Mouse (Mus musculus): Measurements from ENCODE around the gene Col27a1.

The Col27a1 gene

DNA sequence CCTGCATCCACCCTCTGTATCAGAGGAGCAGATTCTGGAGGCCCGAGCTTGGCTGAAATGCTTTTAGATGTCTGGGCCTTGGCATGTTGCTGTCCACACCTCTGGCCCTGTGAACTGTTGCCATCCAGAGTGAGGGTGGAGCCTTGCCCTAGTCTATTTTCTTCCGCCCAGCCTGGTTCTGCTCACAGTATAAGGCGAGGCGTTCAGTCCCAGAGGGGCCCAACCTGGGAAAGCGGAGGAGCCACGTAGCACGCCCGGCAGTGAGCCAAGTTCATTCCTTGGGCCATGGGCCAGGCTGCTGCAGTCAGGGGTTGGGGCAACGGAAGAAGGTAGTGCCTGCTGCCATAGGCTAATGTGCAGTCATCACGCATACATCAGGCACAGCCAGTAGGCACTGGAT lies 46.7 kb downstream of the Col27a1 start:
- DNase-seq (ENCODE audit: low spot score in 2 of 2): no peak

- DNase-seq (ENCODE audit: low spot score in 2 of 2): no peak
Observed at GRCm38 (mm10) chr4:63262941-63263340, 49.1 kb downstream of the Col27a1 start.

GRCm38 (mm10) chr4:63266276-63266675 lies 52.5 kb downstream of the Col27a1 start:
- DNase-seq (ENCODE audit: low spot score in 2 of 2): no peak

DNA sequence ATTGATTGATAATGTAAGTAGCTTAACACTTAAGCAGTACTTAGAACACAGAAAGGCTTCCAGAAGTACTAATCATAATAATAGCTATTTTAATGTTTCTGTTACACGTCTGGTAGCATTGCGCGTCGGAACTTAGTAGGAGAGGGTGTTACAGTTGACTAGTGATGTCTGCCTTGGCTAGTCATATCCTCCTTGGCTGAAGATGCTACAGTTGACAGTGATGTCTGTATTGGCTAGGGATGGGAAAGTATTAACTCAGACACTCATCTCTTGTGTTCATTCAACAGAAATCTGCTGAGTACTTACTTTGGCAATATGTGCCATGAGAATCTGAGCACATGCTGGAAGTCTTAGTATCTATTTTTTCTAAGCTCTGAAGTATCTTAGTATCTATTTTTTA lies 53.3 kb downstream of the Col27a1 start:
- DNase-seq (ENCODE audit: low spot score in 2 of 2): no peak

DNA sequence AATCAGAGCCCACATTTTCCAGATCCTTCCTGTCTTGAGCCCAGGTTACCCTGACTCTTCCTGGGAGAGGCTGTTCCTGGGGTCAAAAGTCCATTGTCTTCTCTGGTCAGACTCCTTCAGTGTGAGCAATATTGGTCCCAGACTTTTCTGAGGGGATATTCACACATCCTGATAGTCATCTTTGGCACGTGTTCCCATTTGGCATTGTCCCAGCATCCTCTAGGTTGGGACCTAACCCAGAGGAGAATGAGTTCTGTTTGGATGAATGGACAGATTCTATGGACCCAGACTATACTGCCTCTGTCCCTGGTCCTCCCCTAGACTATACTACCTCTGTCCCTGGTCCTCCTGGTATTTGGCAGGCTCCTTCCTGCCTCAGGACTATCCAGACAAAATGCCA lies 53.8 kb downstream of the Col27a1 start:
- no peak for DNase-seq (ENCODE audit: low spot score in 2 of 2)

- DNase-seq (ENCODE audit: low spot score in 2 of 2): no peak
Observed at GRCm38 (mm10) chr4:63268777-63269176, 55.0 kb downstream of the Col27a1 start.

GRCm38 (mm10) chr4:63274516-63274915 lies 60.7 kb downstream of the Col27a1 start:
- no peak for DNase-seq (ENCODE audit: low spot score in 2 of 2)

- peak in 1 of 2 experiments; percentile 29 for DNase-seq (ENCODE audit: low spot score in 2 of 2)
Observed at GRCm38 (mm10) chr4:63275251-63275650, 61.4 kb downstream of the Col27a1 start.

DNA sequence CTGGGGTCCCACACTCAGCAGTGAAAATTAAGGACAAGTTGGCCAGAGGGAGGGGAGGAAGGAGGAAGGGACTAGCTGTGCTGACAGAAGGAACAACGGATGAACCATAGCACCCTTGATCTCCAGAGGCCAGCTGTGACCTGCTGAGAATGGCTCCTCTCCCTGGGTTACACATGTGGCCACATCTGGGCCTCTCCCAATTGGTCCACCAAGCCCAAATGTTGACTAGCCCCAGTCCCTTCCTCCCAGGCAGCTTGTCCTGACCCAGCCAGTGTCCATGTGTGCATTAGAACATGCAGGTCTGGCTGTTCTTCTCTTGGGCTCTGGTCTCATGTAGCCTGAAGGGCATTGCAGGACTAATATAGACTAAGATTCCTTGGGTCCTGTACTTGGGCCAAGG lies 62.8 kb downstream of the Col27a1 start:
- DNase-seq (ENCODE audit: low spot score in 2 of 2): no peak

DNA sequence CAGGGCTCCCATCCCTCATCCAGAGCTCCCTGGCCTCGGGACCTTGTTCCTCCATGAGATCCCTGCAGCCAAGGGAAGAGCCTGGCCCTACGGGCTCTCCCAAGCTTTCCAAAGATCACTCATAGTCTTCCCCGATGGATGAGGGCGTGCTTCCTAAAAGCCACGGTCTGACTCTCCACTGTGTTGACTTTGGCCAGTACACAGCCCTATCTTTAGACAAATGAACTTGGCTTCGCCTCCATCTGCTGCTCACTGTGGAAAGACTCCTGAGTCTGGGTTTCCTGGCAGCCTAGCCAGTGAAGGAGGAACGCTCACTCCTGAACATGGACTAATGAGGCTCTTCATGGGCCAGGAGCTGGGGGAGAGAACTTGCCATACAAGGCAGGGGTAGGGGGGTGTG lies 65.0 kb downstream of the Col27a1 start:
- no peak for DNase-seq (ENCODE audit: low spot score in 2 of 2)

GRCm38 (mm10) chr4:63281694-63282093 lies 67.9 kb downstream of the Col27a1 start:
- peak in 1 of 2 experiments; percentile 28 for DNase-seq (ENCODE audit: low spot score in 2 of 2)

DNA sequence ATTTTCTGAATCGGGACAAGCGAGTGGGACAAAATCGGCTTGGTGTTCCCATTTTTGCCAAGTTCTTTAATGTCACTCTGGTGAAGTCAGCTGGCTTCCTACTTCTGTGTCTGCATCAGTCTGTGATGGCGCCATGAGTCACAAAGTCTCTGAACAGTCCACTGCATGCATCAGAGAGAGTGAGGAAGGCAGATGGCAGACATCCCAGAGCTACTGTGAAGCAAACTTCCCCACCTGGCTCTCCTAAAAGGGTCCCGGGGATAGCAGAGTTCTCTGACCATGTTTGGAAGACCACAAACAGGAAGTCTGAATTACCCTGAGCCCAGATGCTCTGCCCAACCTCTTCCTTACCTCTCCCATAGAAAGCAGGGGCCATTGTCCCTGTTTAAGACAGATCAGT lies 69.5 kb downstream of the Col27a1 start:
- no peak for DNase-seq (ENCODE audit: low spot score in 2 of 2)

GRCm38 (mm10) chr4:63286034-63286433 lies 72.2 kb downstream of the Col27a1 start:
- DNase-seq (ENCODE audit: low spot score in 2 of 2): no peak

DNA sequence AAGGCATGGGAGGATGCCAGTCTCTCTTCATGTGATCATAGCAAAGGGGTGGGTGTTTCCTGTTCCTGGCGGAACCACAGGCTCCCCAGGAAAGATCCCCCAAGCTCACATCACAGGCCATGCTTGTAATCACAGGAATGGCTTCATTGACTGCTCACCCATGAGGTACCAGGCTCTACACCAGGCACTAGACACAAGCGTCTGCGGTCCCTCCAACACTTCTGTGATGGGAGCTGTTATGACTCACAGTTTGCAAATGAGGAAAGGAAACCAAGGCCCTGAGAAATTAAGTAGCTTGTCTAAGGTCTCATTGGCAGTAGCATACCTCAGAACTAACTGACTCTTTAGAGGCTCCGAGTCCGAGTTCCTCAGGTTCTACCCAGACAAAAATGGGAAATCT lies 74.7 kb downstream of the Col27a1 start:
- no peak for DNase-seq (ENCODE audit: low spot score in 2 of 2)

GRCm38 (mm10) chr4:63290081-63290480 lies 76.3 kb downstream of the Col27a1 start:
- DNase-seq (ENCODE audit: low spot score in 2 of 2): peak in 1 of 2 experiments; percentile 10

DNA sequence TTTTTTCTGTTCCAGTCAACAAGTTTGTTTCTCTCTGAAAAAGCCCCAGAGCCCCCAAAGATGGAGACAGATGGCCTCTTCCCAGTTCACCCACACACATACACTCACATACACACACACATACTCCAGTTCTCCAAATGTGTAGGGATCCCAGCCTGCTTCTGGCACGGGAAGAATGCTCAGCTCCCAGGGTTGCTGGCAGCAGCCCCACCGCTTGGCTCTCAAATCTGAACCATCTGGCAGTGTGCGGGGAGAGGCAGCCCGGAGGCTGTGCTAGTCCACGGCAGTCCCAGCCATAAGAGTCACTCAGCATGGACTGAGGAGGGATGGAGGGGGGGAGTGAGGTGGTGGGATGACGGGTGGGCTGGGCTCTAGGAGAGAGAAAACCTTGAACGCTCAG lies 77.3 kb downstream of the Col27a1 start:
- DNase-seq (ENCODE audit: low spot score in 2 of 2): peak; percentile 44 to 80

DNA sequence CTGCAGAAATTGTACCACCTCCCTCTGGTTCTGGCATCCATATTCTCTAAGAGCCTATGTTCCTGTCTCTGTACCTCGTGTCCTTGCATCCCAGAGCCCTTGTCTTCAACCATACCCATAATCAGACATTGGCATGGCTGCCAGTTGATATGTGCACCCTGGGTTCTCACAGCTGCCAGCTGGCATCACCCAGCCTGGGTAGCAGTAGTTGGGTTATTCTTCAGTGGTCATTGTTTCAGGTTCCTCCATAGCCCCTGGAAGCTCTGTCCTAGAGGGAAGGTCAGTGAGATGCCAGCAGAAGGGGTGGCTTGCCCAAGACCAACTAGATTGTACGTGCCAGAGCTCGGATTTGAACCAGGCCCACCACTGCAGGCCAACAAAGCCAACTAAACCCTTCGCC lies 77.9 kb downstream of the Col27a1 start:
- no peak for DNase-seq (ENCODE audit: low spot score in 2 of 2)

DNA sequence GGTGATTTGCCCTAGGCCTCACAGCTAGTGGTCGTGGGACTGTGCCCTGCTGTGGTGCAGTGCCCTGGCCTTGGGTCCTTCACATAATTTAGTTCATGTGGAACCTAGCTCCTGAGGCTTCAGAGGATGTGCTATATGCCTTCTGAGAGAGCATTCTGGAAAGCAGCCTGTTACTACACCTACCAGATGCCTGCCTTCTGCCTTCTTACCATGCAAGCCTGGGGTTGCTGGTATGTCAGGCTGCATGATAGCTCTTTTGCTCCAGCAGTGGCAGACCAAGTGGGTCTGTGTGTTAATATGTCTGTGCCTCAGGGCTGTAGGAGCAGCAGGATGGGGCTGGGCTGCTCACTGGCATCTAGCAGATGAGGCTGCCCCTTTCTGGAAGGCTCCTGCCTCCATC lies 81.8 kb downstream of the Col27a1 start:
- DNase-seq (ENCODE audit: low spot score in 2 of 2): no peak

DNA sequence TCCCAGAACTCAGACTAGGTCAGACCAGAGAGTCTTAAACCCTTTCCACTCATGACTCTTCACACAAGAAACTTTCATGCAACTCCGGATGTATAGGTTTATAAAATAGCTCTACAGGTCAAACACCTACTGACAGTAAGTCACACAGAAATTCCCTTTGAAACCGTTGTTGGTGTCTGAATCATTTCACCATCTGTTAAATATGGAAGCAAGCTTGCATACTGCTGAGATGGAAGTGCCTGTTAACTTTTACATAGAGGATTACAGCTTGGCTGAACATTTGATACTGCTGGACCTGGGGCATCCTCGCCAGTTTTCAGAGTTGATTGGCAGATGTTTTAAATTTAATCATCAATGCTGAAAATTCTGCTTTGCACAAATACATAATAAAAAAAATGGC lies 82.5 kb downstream of the Col27a1 start:
- no peak for DNase-seq (ENCODE audit: low spot score in 2 of 2)

- DNase-seq (ENCODE audit: low spot score in 2 of 2): no peak
Observed at GRCm38 (mm10) chr4:63296876-63297275, 83.1 kb downstream of the Col27a1 start.

DNA sequence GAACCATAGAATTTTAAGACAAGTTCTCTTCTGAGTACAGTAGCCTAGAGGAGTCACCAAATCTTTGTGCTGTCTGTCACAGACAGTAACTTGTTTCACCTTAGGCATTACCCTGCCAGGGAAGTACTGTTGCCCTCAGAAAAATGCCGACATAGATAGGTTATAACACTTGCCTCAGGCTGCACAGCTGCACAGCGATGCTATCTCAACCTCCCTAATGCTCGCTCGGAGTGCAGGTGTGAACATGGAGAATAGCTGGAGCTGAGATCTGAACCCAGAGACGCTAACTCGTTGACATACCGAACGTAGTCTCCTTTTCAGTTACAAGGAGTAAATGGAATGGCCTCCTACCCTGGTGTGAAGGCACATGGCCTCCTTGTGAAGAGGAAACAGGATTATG lies 84.4 kb downstream of the Col27a1 start:
- DNase-seq (ENCODE audit: low spot score in 2 of 2): no peak

- no peak for DNase-seq (ENCODE audit: low spot score in 2 of 2)
Observed at GRCm38 (mm10) chr4:63302641-63303040, 88.8 kb downstream of the Col27a1 start.

- peak; percentile 75 to 85 for DNase-seq (ENCODE audit: low spot score in 2 of 2)
Observed at GRCm38 (mm10) chr4:63307175-63308062, 93.6 kb downstream of the Col27a1 start.

DNA sequence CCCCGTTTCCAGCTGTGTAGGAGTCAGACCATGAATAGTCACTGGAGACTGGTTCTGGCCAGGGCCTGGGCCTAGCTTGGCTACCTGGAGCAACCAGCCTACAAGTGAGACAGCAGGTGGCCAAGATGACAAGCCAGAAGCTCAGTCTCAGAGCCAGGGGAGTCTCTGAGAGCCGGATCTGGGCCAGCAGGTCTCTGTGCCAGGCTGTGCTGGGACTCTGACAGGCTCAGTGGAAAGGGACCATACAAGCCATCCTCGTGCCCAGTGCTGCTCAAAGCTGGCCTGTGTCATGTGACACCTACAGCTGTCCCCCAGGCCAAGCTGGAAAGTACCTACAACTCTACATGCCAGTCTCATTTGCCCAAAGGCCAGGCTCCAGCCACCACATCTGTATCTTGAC lies 94.5 kb downstream of the Col27a1 start:
- DNase-seq (ENCODE audit: low spot score in 2 of 2): no peak

Measured in urinary bladder, postnatal 36 days (tissue).